Mouse (Mus musculus) granulocyte monocyte progenitor cell, adult 5-6 weeks (primary cell): ENCODE measurements around the gene Asap2. TPM values are rescaled to one million over a fixed set of nuclear protein-coding genes. Genes with fewer than 3 reads are reported as not detected.
A peak's percentile ranks its signal among the peaks of the same experiment; 100 is the strongest.
"Not testable (repeated sequence)": the region's sequence is repeated elsewhere in the genome, so short reads cannot be mapped to it uniquely, and the experiment has no call there.

Experiments used
- ATAC-seq: replicated peaks from 2 replicates; pipeline ENCODE4 v1.8.0; 2016; ENCODE audit warnings: mild to moderate bottlenecking, moderate TSS enrichment, inconsistent platforms; ENCODE audit not compliant: poor library complexity, severe bottlenecking
- total RNA-seq, 2 experiments: library from RNA; stranded (forward) in 1 of 2; stranded (reverse) in 1 of 2; fragments of 200-712, 200-1000 nt in 1 of 2; fragments of >200 nt in 1 of 2; fragmentation: Nextera tagmentation in 1 of 2; gene quantifications; 2 replicates each; pipeline ENCODE4 v1.2.3; 2014 to 2017

The Asap2 gene
- 4.5 and 10.5 TPM in 2 replicates for total RNA-seq (2014; fragmentation: Nextera tagmentation)
- 1.1 and 2.3 TPM in 2 replicates for total RNA-seq (2017)

DNA sequence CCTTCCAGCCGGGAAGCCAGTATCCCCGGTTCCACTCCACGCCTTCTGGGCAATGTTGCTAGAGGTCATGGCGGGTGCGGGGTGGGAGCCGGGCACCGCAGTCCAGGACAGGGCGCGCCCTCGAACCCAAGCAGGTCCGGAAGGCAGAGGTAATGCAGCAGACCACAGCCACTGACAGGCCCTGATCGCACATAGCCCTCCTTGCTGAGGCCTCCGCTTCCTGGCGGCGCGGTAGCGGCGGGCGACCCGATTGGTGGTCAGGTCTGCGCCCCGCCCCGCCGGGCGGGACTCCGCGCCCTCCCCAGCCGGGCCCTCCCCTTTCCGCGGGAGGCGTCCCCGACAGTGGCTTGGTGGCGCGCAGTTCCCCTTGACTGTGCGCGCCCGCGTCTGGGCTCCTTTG lies at the start of gene Asap2:
Gene Asap2, plus strand, starts transcription at position 328 of the 400 bp plus-strand sequence.
- not testable (repeated sequence) for ATAC-seq

DNA sequence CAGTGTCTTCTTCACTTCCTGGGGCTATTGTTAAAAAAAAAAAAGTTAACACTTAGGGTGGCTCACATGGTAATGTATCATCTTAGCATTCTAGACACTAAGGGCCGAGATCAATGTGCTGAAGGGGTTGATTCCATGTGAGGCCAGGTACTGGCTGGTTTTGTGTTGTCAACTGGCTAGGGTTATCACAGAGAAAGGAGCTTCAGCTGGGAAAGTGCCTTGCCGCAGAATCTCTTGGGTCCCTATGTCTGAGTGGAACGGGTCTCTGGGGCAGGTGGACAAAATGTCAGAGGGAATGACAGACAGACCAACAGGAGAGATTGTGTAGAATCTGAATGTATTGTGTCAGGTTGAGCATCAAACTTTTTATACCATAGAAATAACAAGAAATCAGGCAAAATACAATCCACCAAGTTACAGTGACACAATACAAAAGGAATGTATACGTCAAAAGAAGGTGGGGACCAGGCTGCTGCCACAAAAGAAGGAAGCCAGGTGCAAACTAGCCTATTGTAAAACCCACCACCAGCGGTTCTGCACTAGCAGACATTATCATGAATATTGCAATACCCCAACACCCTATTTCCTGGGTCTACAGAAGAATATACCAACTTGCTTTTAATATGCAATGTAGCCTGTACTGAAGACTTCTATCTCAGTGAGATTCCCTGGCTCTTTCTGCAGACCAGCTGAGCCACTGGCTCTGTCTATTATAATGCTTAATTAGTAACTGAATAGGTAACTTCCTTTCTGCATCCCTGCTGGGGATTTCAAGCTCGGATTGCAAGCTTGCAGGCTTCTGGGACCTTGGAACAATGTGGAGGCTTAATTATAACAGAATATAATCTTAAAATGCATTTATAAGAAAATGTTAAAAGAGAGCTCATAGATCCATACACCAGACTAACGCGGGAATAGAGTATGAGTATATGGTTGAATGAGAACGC lies 42.9 kb upstream of the Asap2 start:
- ATAC-seq: not testable (repeated sequence)

DNA sequence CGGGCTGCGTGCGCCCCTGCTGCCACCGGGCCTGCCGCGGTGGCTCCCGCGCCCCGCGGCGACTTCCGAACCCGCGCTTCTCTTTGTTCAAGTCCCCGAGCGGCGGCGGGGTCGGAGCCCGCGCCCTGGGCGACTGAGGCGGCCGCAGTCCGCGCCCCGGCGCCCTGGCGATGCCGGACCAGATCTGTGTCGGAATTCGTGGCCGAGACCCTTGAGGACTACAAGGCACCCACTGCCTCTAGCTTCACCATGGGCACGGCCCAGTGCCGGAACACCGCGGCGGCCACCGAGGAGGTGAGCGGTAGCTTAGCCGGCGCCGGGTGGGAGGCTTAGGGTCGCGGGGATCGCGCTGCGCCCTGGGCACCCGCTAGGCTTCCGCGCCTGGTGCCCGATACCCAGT lies 320 bp downstream of the Asap2 start:
- ATAC-seq: not testable (repeated sequence)

DNA sequence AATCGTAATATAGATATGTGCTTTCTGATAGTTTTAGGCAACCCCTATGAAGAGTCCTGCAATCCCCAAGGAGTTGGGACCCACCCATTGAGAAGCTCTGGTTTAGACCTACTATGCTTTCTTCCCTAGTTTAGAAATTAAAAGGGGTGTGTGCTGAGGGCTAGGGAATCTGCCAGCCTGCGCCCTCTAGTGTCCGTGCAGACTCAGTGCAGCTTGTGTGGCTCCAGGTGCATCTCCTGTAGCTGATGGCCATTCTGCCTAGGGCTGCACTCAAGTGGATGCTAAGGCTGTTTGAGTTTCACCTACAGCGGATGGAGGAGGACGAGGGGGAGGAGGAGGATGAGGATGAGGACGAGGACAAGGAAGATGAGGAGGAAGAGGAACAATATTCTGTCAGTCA lies 40.6 kb downstream of the Asap2 start:
- ATAC-seq: not testable (repeated sequence)

DNA sequence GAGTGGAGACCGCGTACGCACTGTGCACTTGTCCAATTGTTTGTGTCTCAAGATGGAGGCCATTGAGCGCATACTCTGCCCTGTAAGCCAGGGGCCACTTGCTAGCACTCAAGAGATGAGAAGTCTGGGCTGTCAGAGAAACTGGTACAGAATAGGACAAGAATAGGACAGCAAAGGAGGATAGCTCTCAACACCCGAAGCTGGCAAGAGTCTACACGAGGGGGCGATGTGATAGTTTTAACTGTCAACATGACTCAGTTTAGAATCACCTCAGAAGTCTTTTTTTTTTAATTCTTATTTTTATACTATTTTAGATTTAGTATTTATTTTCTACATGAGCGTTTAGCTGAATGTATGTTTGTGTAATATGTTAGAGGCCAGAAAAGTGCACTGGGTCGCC lies 56.5 kb downstream of the Asap2 start:
- ATAC-seq: not testable (repeated sequence)

DNA sequence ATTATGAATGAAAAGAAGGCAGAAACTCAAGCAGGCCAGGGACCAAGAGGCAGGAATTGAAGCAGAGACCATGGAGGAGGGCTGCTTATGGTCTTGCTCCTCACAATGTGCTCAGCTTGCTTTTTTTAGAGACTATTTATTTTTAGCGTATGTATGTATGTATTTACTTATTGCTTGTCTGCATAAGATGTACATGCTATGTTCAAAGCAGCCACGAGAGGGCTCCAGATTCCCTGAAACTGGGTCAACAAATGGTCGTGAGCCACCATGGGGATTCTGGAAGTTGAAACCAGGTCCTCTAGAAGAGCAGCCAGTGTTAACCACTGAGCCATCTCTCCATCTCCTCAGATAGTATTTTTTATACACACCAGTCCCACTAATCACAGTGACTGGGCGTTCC lies 85.5 kb downstream of the Asap2 start:
- not testable (repeated sequence) for ATAC-seq

DNA sequence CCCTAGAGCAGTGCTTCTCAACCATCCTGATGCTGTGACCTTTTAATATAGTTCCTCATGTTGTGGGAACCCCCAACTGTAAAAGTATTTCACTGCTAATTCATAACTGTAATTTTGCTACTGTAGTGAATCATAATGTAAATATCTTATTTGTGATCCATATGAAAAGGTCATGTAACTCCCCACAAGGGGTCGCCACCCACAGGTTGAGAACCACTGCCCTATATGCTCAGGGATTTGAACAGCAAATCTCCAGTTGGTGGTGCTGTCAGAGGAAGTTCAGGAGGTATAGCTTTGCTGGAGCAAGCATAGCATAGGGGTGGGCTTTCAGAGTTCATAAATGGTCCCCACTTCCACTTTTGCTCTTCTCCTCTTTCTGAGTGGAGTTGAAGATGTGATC lies 99.9 kb downstream of the Asap2 start:
- ATAC-seq: not testable (repeated sequence)

DNA sequence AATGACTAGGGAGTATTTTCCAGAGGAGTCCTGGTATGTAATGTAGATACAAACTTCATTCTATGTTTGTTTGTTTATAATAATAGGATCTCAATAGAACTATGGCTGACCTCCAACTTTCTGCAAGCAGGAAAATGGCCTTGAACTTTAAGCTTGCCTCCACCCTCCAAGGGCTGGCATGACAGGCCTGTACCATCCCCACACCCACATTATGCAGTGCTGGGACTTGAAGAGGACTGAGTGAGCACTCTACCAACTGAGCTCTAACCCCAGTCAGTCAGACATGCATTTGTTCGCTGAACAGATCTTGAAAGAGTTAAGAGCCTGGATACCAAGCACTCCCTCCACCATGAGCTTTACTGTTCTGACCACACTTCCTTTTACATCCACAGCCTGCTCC lies 102.2 kb downstream of the Asap2 start:
- not testable (repeated sequence) for ATAC-seq

DNA sequence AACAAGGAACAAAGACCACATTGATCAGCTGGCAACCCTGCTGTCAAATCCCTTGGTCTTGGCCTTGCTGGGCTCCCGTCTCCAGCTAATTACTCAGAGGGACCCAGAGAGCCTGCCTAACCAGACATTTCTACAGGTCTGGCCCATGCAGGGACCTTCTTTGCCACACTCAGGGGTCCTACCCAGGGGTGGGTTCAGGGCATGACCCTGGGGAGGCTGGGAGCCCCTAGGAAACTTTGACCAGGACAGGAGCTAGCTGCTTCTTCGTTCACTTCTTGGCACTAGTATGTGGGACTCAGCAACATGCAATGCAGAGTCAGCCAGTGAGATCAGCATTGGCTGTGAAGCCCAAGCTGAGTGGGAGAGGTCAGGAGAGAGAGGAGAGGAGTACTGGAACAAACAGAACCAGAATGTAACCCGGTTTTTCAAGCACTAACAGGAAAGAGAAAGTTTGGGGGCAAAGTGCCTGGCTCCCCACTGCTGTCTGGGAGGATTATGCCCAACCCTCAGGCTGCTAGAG lies 107.6 kb downstream of the Asap2 start:
- not testable (repeated sequence) for ATAC-seq

DNA sequence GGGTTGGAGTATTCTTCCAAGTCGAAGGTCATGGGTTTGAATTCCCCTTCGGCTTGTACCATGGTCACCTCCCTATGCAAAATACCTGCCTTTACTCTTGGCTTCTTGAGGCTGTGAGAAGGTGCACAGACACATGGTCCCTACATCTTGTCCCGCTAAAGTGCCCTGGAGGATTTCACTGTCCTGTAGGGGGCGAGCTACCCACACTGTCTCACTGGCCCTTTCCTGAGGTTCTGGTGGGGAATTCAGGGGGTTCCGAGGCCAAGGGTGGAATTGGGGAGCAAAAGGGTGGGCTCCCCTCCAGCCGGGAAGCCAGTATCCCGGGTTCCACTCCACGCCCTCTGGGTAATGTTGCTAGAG lies 120.8 kb downstream of the Asap2 start:
- 0 out of 2 replicates have a peak, but pooled peaks have one; percentile 25 for ATAC-seq

DNA sequence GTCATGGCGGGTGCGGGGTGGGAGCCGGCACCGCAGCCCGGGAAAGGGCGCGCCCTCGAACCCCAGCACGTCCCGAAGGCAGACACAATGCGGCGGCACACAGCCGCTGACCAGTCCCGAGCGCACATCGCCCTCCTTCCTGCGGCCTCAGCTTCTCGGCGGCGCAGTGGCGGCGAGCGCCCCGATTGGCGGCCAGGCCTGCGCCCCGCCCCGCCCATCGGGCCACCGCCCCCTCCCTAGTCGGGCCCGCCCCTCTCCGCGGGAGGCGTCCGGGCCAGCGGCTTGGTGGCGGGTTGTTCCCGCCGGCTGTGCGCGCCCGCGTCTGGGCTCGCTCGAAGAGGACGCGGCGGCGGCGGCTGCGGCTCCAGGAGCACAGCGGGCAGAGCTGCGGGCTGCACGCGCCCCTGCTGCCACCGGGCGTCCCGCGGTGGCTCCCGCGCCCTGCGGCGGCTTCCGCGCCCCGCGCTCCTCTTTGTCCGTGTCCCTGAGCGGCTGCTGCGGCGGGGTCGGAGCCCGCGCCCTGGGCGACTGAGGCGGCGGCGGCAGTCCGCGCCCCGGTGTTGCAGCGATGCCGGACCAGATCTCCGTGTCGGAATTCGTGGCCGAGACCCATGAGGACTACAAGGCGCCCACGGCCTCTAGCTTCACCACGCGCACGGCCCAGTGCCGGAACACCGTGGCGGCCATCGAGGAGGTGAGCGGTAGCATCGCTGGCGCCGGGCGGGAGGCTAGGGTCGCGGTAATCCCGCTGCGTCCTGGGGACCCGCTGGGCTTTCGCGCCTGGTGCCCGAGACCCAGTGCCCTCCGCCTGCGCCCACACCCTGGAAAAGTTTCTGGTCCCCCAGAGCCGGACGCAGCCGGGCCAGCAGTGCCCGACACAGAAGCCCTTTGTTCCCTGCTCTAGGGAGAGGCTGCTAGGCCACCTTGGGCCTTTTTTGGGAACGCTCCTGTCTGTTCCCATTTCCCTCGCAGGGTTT lies 121.5 kb downstream of the Asap2 start:
- peak; percentile 100 for ATAC-seq

DNA sequence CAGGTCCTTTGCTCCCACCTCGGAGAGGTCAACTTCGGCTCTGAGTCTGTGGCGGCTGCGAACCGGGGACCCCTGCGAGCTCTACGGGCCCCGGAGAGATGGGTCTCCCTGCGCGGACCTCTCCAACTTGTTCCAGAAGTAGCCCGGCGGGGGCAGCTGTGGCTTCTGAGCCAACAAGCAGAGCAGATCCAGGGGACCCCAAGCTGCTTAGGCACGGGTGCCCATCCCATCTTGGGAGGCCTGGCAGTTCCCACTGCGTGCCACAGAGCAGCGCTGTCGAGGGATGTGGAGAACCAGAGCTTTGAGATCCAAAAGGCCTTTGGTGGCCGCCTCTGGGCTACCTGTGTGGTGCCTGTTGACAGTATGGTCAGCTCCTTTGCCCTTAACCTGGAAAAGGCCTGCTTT lies 122.2 kb downstream of the Asap2 start:
- ATAC-seq: peak; percentile 62

DNA sequence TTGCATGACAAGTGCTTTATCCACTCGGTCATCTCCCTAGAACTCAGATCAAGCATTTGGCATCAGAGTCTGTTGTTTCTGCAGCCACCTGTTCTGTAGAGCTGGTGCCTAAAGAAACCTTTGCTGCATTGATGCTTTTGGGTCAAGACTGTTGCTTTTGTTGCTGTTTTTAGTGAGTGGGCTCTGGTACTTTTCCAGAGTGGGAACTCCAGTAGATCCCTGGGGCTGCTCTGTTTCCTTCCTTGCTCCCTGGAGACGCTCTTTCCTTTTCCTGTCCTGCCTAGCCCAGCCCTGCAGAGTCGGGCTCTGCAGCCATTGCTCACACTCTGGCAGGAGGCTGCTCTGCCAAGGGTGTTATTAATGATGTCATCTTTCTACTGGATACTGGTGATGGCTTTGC lies 129.2 kb downstream of the Asap2 start:
- no peak for ATAC-seq

DNA sequence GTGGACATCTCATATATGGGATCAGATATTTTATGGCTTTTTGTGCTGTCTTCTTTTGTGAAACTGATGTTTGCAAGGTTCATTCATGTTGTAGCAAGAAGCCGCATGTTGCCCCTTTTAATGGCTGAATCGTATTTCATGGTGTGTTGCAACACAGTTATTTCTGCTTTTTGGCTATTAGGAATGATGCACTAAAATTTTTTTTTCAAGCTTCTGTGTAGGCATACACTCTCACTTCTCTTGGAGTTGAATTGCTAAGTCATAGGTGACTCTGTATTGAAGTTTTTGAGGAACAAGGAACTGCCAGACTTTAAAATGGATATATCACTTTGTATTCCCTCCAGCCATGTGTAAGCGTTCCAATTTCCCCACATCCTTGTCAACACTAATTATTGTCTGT lies 132.6 kb downstream of the Asap2 start:
- peak; percentile 93 for ATAC-seq

DNA sequence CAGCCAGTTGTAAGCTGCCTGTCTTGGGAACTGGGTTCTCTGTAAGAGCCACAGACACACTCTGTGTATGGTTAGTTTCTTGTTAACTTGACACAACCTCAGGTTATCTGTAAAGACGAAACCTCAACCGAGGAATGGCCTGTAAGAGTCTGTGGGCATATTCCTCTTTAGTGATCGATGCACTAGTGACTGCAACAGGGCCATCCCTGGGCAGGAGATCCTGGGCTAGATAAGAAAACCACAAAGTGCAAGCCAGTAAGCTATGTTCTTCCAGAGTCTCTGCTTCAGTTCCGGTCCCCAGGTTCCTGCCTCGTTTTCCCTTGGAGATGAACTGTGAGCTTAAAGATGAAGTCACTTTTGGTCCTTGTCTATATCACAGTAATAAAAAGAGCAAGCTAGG lies 133.4 kb downstream of the Asap2 start:
- ATAC-seq: peak; percentile 51

DNA sequence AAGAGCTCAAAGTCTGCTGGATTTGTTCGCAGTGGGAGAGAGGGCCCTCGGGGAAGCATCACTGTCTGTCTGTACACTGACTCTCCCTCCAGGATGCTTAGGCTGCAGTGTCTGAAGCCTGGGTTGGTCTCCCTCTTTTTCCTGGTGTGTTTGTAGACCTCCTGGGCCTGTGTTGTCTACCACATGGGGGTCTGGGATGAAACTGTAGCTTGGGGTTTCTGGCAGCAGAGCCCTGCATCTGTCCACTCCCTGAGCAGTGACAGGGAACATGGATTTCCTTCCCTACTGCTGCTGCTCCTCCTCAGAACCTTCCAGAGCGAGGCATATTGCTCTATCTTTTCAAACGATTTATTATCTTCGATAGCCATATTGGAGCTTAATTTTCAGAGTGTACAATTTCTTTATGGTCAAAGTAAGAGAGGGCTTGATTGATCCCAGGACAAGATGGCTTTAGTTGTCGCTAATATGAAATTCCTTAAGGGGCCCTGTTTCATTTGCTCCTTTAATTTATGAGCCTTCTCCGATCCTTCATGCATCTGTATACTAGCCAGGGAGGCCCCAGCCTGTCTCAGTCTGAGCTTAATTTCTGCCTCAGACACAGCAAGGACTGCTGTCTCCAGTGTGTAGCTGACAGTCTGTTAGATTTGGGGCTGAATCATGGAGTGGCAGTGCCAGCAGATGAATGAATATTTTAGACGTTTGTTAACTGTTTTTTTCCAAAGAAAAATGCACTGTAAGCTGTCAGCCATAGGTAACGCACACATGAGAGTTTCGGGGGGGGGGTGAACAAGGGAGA lies 135.6 kb downstream of the Asap2 start:
- no peak for ATAC-seq

DNA sequence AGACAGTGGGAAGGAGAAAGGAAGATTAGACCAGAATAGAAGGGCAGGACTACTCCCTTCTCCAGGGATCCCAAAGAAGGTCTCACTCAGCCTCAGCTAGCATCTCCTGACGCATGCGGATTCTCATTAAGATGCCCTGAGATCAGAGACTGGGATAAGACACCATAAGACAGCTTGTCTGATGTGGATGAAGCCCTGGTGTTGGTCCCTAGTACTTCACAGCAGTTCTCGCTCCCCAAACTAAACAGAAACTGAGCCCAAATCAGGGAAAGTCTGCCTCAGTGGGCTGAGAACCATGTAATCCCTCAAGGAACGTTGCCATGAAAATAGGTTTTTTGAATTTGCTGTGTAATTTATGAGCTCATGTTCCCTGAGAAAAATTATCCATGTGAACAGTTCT lies 136.3 kb downstream of the Asap2 start:
- no peak for ATAC-seq

DNA sequence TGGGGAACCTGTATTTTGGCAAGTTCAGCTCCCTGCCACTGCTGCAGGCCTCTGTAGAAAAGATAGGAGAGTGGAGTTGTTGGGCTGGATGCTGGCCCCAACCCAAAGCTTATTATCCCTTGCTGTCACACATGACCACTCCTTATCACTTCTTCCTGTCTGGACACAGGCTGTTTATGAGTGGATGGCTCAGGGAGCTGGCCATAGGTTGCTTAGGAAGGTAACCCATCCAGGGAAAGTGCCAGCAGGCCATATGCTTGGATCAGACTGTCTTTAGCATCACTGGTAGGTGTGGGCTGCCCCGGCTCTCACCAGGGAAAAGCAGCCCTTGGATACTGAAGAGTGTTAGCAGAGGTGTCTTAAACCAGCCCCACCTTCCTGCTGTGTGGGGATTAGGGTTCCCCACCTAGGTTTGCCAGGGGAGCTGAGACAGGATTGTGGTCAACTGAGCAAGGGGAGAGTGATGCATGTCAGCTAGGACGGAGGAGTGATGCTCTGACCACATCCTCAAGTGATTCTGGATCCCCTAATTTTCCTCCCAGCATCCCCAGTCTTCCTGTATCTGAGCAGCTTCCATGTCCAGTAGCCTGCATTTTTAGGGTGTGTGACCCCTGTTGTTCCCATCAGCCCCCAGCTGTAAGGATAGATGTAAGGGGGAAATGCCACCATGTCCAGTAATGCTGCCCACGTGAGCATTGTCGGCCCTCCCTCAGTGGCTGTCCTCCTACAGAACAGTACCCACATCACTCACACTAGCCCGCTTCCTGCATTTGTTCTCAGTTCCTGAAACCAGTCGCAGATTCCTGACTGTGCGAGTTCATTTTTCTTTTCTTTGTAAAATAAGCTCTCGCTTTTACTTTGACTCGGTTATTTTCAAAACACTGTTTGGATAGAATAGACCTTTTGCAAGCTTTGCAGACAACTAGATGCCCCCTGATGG lies 138.9 kb downstream of the Asap2 start:
- peak; percentile 89 for ATAC-seq
